ENCODE assay signal across 24 mouse cellular contexts in the genomic region with DNA sequence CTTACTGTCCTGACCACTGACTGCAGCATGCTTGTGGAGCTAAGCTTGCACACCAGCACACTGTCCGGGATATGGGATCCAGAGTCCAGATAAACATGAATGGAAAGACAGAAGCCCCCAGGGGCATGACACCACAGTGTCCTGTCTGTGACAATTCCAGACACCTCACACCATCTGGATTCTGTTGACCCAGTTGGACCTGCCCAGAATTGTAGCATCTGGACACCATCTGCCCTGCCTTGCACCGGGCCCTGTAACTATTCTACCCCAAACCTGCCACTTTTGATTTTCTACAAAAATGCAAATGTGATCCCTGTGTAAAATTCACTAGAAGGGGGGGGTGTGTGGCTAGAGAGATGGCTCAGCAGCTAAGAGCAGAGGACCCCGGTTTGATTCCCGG.
"Had no signal": no experiment of that assay in that cellular context is flagged by ENCODE, and none has a peak within 500 bp of the region (broad histone marks: within the 10 kb centered on the region; RNA-seq: fewer than 3 reads in every experiment).

No protein-coding gene starts in this region.

- H3K27me3 ChIP-seq: limb, embryonic 12.5 days; limb, embryonic 15.5 days; liver, embryonic 12.5 days; liver, embryonic 15.5 days; lung, embryonic 15.5 days; neural tube, embryonic 12.5 days; neural tube, embryonic 15.5 days had no signal

- H3K36me3 ChIP-seq: limb, embryonic 12.5 days; limb, embryonic 15.5 days; liver, embryonic 12.5 days; liver, embryonic 15.5 days; lung, embryonic 15.5 days; midbrain, embryonic 10.5 days; neural tube, embryonic 12.5 days; neural tube, embryonic 15.5 days had no signal

- H3K4me1 ChIP-seq: limb, embryonic 12.5 days; liver, embryonic 12.5 days; liver, embryonic 15.5 days; lung, embryonic 15.5 days; neural tube, embryonic 15.5 days had no signal

- ATAC-seq: liver, embryonic 12.5 days had no signal

- H3K27ac ChIP-seq: kidney, postnatal 0 days; layer of hippocampus, adult 2 months; limb, embryonic 12.5 days; limb, embryonic 15.5 days; liver, embryonic 12.5 days; liver, embryonic 15.5 days; lung, embryonic 15.5 days; midbrain, embryonic 10.5 days; neural tube, embryonic 12.5 days; neural tube, embryonic 15.5 days; stomach, postnatal 0 days had no signal

- DNase-seq: kidney, adult 2 months; kidney, postnatal 25 days; layer of hippocampus, adult 9-11 months; lung, adult 18-20 months; lung, postnatal 10 days; lung, postnatal 36 days; midbrain, embryonic 14.5 days; right cerebral cortex, adult 18-20 months; right cerebral cortex, postnatal 14 days; right cerebral cortex, postnatal 4 days; thymus, adult 2 months; thymus, postnatal 14 days had no signal

- H3K4me3 ChIP-seq: layer of hippocampus, adult 2 months; limb, embryonic 12.5 days; limb, embryonic 15.5 days; liver, embryonic 12.5 days; liver, embryonic 15.5 days; lung, embryonic 15.5 days; megakaryocyte, embryonic 14.5 days; midbrain, embryonic 10.5 days; neural tube, embryonic 12.5 days; neural tube, embryonic 15.5 days had no signal

- H3K9me3 ChIP-seq: limb, embryonic 12.5 days; limb, embryonic 15.5 days; liver, embryonic 12.5 days; liver, embryonic 15.5 days; lung, embryonic 15.5 days; midbrain, embryonic 10.5 days; neural tube, embryonic 12.5 days; neural tube, embryonic 15.5 days had no signal
